Mouse (Mus musculus) G1E-ER4 (cell line): ENCODE data around the gene Ddah2. TPM values are rescaled to one million over a fixed set of nuclear protein-coding genes. Genes with fewer than 3 reads are reported as not detected.

Experiments used
- GATA1 ChIP-seq: IDR thresholded peaks from one replicate; pipeline ENCODE4 v1.8.0; 2012; ENCODE audit warnings: low read length, inconsistent platforms
- polyA plus RNA-seq: library from polyadenylated mRNA; stranded (reverse); fragments of >175 nt; gene quantifications from 2 replicates; pipeline ENCODE4 v1.2.3, GENCODE M21; 2012

Ddah2 gene
- polyA plus RNA-seq, 1 experiment = 185 TPM

- no peak for TF ChIP-seq GATA1
Observed at GRCm38 (mm10) chr17:35023221-35023620, 35.6 kb upstream of the Ddah2 start.

GRCm38 (mm10) chr17:35023756-35024155, 35.1 kb upstream of the Ddah2 start:
- no peak for TF ChIP-seq GATA1

GRCm38 (mm10) chr17:35024261-35024660, 34.6 kb upstream of the Ddah2 start:
- no peak for TF ChIP-seq GATA1

GRCm38 (mm10) chr17:35024691-35025488, 33.9 kb upstream of the Ddah2 start:
- no peak for TF ChIP-seq GATA1

GRCm38 (mm10) chr17:35026206-35026605, 32.6 kb upstream of the Ddah2 start:
- no peak for TF ChIP-seq GATA1

GRCm38 (mm10) chr17:35027277-35028068, 31.4 kb upstream of the Ddah2 start, which contains the start of gene Sapcd1:
Gene Sapcd1 (minus strand): TSS chr17:35028016.
- no peak for TF ChIP-seq GATA1

- no peak for TF ChIP-seq GATA1
Observed at GRCm38 (mm10) chr17:35028315-35028714, 30.5 kb upstream of the Ddah2 start.

- no peak for TF ChIP-seq GATA1
Observed at GRCm38 (mm10) chr17:35029691-35030532, 28.9 kb upstream of the Ddah2 start.

- TF ChIP-seq GATA1 = no peak
Observed at GRCm38 (mm10) chr17:35031272-35031671, 27.6 kb upstream of the Ddah2 start.

GRCm38 (mm10) chr17:35031880-35032279, 27.0 kb upstream of the Ddah2 start:
- no peak for TF ChIP-seq GATA1

GRCm38 (mm10) chr17:35032323-35032870, 26.4 kb upstream of the Ddah2 start:
- no peak for TF ChIP-seq GATA1

GRCm38 (mm10) chr17:35034896-35035295, 23.9 kb upstream of the Ddah2 start:
- no peak for TF ChIP-seq GATA1

- TF ChIP-seq GATA1 = no peak
Observed at GRCm38 (mm10) chr17:35039121-35039873, 19.5 kb upstream of the Ddah2 start.

- no peak for TF ChIP-seq GATA1
Observed at GRCm38 (mm10) chr17:35043794-35044193, 15.0 kb upstream of the Ddah2 start.
